Mouse (Mus musculus): ENCODE measurements around the gene Hspb6. TPM values are rescaled to one million over a fixed set of nuclear protein-coding genes. Genes with fewer than 3 reads are reported as not detected.
A peak's percentile ranks its signal among the peaks of the same experiment; 100 is the strongest.

Gene Hspb6
- polyA plus RNA-seq, 2 experiments: 15.4 to 16.8 TPM

GRCm38 (mm10) chr7:30596093-30596492 is 44.1 kb downstream of the Hspb6 start:
- no peak overlapping the region for H3K4me3 ChIP-seq (replicated peaks; ENCODE audit: low read length)
- no peaks in the 10 kb centered on the region for H3K9me3 ChIP-seq (ENCODE audit: control insufficient read depth, low read length)
- H3K36me3 ChIP-seq (ENCODE audit: control insufficient read depth, insufficient read depth, low read length): no peaks in the 10 kb centered on the region
- no peak for ATAC-seq (ENCODE audit: low FRiP score, low read depth)
- no peaks in the 10 kb centered on the region for H3K4me1 ChIP-seq (ENCODE audit: control insufficient read depth, insufficient read depth, low read length)
- no peaks in the 10 kb centered on the region for H3K27me3 ChIP-seq (ENCODE audit: control insufficient read depth, insufficient read depth, low read length)
- WGBS: 66% methylated on average over 5 of the region's 5 CpGs
- H3K9ac ChIP-seq (ENCODE audit: low read depth, low read length, severe bottlenecking): no peak overlapping the region
- no peak overlapping the region for H3K27ac ChIP-seq (replicated peaks; ENCODE audit: low read depth, low read length)
- no peak overlapping the region for H3K4me2 ChIP-seq (replicated peaks; ENCODE audit: low read depth, low read length, severe bottlenecking)
- no peak for DNase-seq (ENCODE audit: low spot score)
- TF ChIP-seq POLR2A (IDR thresholded peaks at IDR 0.05; ENCODE audit: borderline replicate concordance, extremely low read depth, insufficient read depth, insufficient read length): no peak

DNA sequence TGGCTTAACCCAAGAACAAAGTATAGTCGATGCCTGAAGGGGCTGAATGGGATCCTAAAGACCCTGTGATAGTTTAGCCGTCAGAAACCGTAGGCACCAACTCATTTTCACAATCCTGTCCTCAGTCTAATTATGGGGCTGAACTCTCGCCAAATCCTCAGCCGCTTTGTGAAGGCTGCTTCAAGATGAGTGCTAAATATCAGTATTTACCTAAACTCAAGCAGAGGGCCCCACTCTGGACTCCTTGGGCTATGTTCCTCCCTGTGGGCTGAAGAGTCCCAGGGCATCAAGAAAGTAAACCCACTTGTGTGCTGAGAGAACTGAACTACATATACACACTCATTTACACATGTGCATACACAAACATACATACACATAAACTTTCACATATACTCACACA is 44.8 kb downstream of the Hspb6 start:
- no peak for DNase-seq (ENCODE audit: low spot score)
- no peak for TF ChIP-seq POLR2A (IDR thresholded peaks at IDR 0.05; ENCODE audit: borderline replicate concordance, extremely low read depth, insufficient read depth, insufficient read length)
- H3K36me3 ChIP-seq (ENCODE audit: control insufficient read depth, insufficient read depth, low read length): no peaks in the 10 kb centered on the region
- no peak overlapping the region for H3K9ac ChIP-seq (ENCODE audit: low read depth, low read length, severe bottlenecking)
- no peak overlapping the region for H3K27ac ChIP-seq (replicated peaks; ENCODE audit: low read depth, low read length)
- H3K27me3 ChIP-seq (ENCODE audit: control insufficient read depth, insufficient read depth, low read length): no peaks in the 10 kb centered on the region
- WGBS: 68% methylated on average over 5 of the region's 5 CpGs
- ATAC-seq (ENCODE audit: low FRiP score, low read depth): no peak
- no peaks in the 10 kb centered on the region for H3K4me1 ChIP-seq (ENCODE audit: control insufficient read depth, insufficient read depth, low read length)
- no peak overlapping the region for H3K4me3 ChIP-seq (replicated peaks; ENCODE audit: low read length)
- H3K9me3 ChIP-seq (ENCODE audit: control insufficient read depth, low read length): no peaks in the 10 kb centered on the region
- no peak overlapping the region for H3K4me2 ChIP-seq (replicated peaks; ENCODE audit: low read depth, low read length, severe bottlenecking)

DNA sequence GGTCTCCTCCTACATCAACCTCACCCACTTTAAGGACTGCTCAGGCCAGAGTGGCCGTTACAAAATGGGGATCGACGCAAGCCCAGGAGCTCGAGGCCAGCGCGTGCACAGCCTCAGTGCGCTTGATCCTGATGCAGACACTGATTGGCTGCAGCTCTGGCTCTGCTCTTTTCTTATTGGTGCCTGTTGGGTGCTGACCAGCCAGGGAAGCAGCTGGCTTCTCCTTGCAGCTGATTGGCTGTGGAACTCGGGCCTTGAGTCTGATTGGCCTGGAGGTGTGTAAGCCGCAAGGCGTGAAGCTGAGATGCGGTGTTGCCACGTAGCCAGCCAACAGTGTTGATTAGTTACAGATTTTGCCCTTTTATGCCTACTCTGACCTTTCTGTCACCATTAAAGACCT is 46.8 kb downstream of the Hspb6 start, which contains the start of gene Zbtb32:
Zbtb32 (minus strand) TSS at position 124 of the 400 bp plus-strand sequence.
- Histone ChIP-seq H3K27me3 (ENCODE audit: control insufficient read depth, insufficient read depth, low read length) (no peaks in the 10 kb centered on the region), H3K9me3 (ENCODE audit: control insufficient read depth, low read length) (no peaks in the 10 kb centered on the region), H3K9ac (ENCODE audit: low read depth, low read length, severe bottlenecking) (no peak within 1 kb of the TSS), H3K4me1 (ENCODE audit: control insufficient read depth, insufficient read depth, low read length) (no peaks in the 10 kb centered on the region), H3K4me3 (replicated peaks; ENCODE audit: low read length) (no peak within 1 kb of the TSS), H3K27ac (replicated peaks; ENCODE audit: low read depth, low read length) (no peak within 1 kb of the TSS), H3K36me3 (ENCODE audit: control insufficient read depth, insufficient read depth, low read length) (no peaks in the 10 kb centered on the region), H3K4me2 (replicated peaks; ENCODE audit: low read depth, low read length, severe bottlenecking) (no peak within 1 kb of the TSS)
- no peak for TF ChIP-seq POLR2A (IDR thresholded peaks at IDR 0.05; ENCODE audit: borderline replicate concordance, extremely low read depth, insufficient read depth, insufficient read length)
- DNase-seq (ENCODE audit: low spot score): no peak
- ATAC-seq (ENCODE audit: low FRiP score, low read depth): no peak
- WGBS: 88% methylated on average over 12 of the region's 12 CpGs

GRCm38 (mm10) chr7:30599933-30600353 is 48.0 kb downstream of the Hspb6 start:
- TF ChIP-seq POLR2A (IDR thresholded peaks at IDR 0.05; ENCODE audit: borderline replicate concordance, extremely low read depth, insufficient read depth, insufficient read length): no peak
- Histone ChIP-seq H3K4me2 (replicated peaks; ENCODE audit: low read depth, low read length, severe bottlenecking) (no peak overlapping the region), H3K4me3 (replicated peaks; ENCODE audit: low read length) (no peak overlapping the region), H3K9me3 (ENCODE audit: control insufficient read depth, low read length) (no peaks in the 10 kb centered on the region), H3K9ac (ENCODE audit: low read depth, low read length, severe bottlenecking) (no peak overlapping the region), H3K27ac (replicated peaks; ENCODE audit: low read depth, low read length) (no peak overlapping the region), H3K4me1 (ENCODE audit: control insufficient read depth, insufficient read depth, low read length) (no peaks in the 10 kb centered on the region), H3K36me3 (ENCODE audit: control insufficient read depth, insufficient read depth, low read length) (no peaks in the 10 kb centered on the region), H3K27me3 (ENCODE audit: control insufficient read depth, insufficient read depth, low read length) (no peaks in the 10 kb centered on the region)
- peak; percentile 91 for DNase-seq (ENCODE audit: low spot score)
- WGBS: 4% methylated on average over 16 of the region's 16 CpGs
- peak; percentile 93 for ATAC-seq (ENCODE audit: low FRiP score, low read depth)

DNA sequence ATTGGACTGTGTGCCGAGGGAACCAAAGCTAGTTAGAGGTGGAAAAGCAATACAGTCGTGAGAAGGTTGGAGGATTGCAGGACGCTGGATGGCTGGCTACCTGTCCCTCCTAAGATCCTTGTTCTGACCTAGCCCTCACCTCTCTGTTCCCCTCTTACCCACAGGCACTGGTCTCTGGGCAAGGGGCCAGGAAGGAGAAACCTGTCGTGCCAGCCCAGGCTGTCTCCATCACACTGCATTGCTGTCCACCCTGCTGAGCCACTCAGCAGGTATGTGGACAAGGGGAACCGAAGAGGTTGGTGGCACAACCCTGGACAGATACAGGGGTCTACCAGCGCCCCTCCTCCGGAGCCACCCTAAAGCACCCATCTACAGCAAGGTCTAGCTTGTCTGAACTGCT is 48.7 kb downstream of the Hspb6 start:
- 74% methylated on average over 7 of the region's 7 CpGs for WGBS
- H3K4me2 ChIP-seq (replicated peaks; ENCODE audit: low read depth, low read length, severe bottlenecking): no peak overlapping the region
- ATAC-seq (ENCODE audit: low FRiP score, low read depth): no peak

GRCm38 (mm10) chr7:30602583-30602982 is 50.6 kb downstream of the Hspb6 start:
- H3K27ac ChIP-seq (replicated peaks; ENCODE audit: low read depth, low read length): no peak overlapping the region
- ATAC-seq (ENCODE audit: low FRiP score, low read depth): no peak
- no peak for TF ChIP-seq POLR2A (IDR thresholded peaks at IDR 0.05; ENCODE audit: borderline replicate concordance, extremely low read depth, insufficient read depth, insufficient read length)
- no peak for DNase-seq (ENCODE audit: low spot score)
- no peak overlapping the region for H3K4me2 ChIP-seq (replicated peaks; ENCODE audit: low read depth, low read length, severe bottlenecking)
- no peaks in the 10 kb centered on the region for H3K27me3 ChIP-seq (ENCODE audit: control insufficient read depth, insufficient read depth, low read length)
- no peak overlapping the region for H3K9ac ChIP-seq (ENCODE audit: low read depth, low read length, severe bottlenecking)
- H3K4me1 ChIP-seq (ENCODE audit: control insufficient read depth, insufficient read depth, low read length): no peaks in the 10 kb centered on the region
- H3K4me3 ChIP-seq (replicated peaks; ENCODE audit: low read length): no peak overlapping the region
- WGBS: 33% methylated on average over 3 of the region's 3 CpGs
- H3K9me3 ChIP-seq (ENCODE audit: control insufficient read depth, low read length): no peaks in the 10 kb centered on the region
- no peaks in the 10 kb centered on the region for H3K36me3 ChIP-seq (ENCODE audit: control insufficient read depth, insufficient read depth, low read length)

More for the DNA sequence above, 48.7 kb downstream of the Hspb6 start:
- Histone ChIP-seq H3K4me1 (ENCODE audit: control insufficient read depth, insufficient read depth, low read length) (no peaks in the 10 kb centered on the region), H3K27me3 (ENCODE audit: control insufficient read depth, insufficient read depth, low read length) (no peaks in the 10 kb centered on the region), H3K36me3 (ENCODE audit: control insufficient read depth, insufficient read depth, low read length) (no peaks in the 10 kb centered on the region), H3K27ac (replicated peaks; ENCODE audit: low read depth, low read length) (no peak overlapping the region), H3K9me3 (ENCODE audit: control insufficient read depth, low read length) (no peaks in the 10 kb centered on the region), H3K4me3 (replicated peaks; ENCODE audit: low read length) (no peak overlapping the region), H3K9ac (ENCODE audit: low read depth, low read length, severe bottlenecking) (no peak overlapping the region)
- no peak for DNase-seq (ENCODE audit: low spot score)
- TF ChIP-seq POLR2A (IDR thresholded peaks at IDR 0.05; ENCODE audit: borderline replicate concordance, extremely low read depth, insufficient read depth, insufficient read length): no peak
